Mouse (Mus musculus): ENCODE measurements around the gene Vgll3. TPM values are rescaled to one million over a fixed set of nuclear protein-coding genes. Genes with fewer than 3 reads are reported as not detected.

Gene Vgll3
- polyA plus RNA-seq, 1 experiment from 2014 or later, result 2.8 TPM

DNA sequence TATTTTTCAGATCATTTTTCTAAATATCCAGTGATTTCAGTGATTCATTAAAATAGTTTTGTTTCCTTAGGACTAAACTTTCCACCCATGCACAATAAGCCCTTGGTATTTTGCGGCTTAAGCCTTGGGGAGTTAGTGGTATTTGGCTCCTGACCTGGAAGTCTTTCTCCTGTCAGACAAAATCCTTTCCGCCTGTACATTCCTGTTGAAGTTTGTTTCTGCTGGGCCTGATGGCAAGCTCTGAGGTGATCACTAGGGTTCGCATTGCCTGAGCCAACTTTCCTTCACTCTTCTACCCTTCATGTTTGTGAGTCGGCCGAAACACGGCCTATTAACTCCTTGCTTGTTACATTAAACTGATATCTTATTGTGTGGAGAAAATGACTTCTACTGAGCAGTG is 8.7 kb downstream of the Vgll3 start:
- WGBS, result 66% methylated on average over 6 of the region's 6 CpGs
- no peaks in the 10 kb centered on the region for H3K9me3 ChIP-seq (replicated peaks; ENCODE audit: low read length)
- peak; percentile 68 for DNase-seq (ENCODE audit: low spot score)
- no peak overlapping the region for H3K27ac ChIP-seq
- no peaks in the 10 kb centered on the region for H3K4me1 ChIP-seq (replicated peaks; ENCODE audit: insufficient read depth, low read length)
- H3K27me3 ChIP-seq (ENCODE audit: insufficient read depth, low read length), result no peaks in the 10 kb centered on the region
- no peak overlapping the region for H3K4me3 ChIP-seq (replicated peaks; ENCODE audit: low read depth, low read length)
- H3K4me2 ChIP-seq (ENCODE audit: low read length), result no peak overlapping the region
- TF ChIP-seq CTCF (IDR thresholded peaks at IDR 0.05; ENCODE audit: low read depth), result no peak
- no peak overlapping the region for H3K9ac ChIP-seq (ENCODE audit: low read depth, low read length)
- H3K36me3 ChIP-seq (ENCODE audit: insufficient read depth, low read length), result no peaks in the 10 kb centered on the region
- no peak for ATAC-seq (replicated peaks; ENCODE audit: low FRiP score, low read depth)

DNA sequence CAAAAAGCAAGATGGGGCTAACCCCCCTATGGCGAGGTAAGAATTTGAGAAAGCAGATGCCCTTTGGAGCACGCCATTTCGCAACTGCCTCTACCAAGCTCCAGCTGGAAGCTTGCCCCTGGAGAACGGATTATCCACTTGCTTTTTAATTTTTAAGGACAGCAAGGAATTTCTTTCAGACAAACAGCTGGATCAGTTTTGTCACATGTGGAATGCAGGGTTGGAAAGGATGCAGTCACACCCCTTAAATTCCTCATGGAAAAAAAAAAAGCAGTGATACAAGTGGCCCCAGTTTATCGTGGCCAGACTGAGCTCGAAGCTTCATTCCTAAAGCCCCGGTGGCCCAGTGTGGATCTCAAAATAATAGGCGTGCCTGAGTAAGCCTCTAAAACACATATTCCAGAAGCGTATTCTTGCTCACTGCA is 13.1 kb downstream of the Vgll3 start:
- H3K4me1 ChIP-seq (replicated peaks; ENCODE audit: insufficient read depth, low read length), result no peaks in the 10 kb centered on the region
- DNase-seq (ENCODE audit: low spot score) (peak; percentile 50), ATAC-seq (replicated peaks; ENCODE audit: low FRiP score, low read depth) (no peak)
- no peak overlapping the region for H3K4me2 ChIP-seq (ENCODE audit: low read length)
- H3K36me3 ChIP-seq (ENCODE audit: insufficient read depth, low read length), result no peaks in the 10 kb centered on the region
- H3K4me3 ChIP-seq (replicated peaks; ENCODE audit: low read depth, low read length), result no peak overlapping the region
- H3K27me3 ChIP-seq (ENCODE audit: insufficient read depth, low read length), result no peaks in the 10 kb centered on the region
- no peaks in the 10 kb centered on the region for H3K9me3 ChIP-seq (replicated peaks; ENCODE audit: low read length)
- H3K27ac ChIP-seq, result no peak overlapping the region
- H3K9ac ChIP-seq (ENCODE audit: low read depth, low read length), result no peak overlapping the region
- TF ChIP-seq CTCF (IDR thresholded peaks at IDR 0.05; ENCODE audit: low read depth), result no peak
- WGBS, result 77% methylated on average over 9 of the region's 9 CpGs

DNA sequence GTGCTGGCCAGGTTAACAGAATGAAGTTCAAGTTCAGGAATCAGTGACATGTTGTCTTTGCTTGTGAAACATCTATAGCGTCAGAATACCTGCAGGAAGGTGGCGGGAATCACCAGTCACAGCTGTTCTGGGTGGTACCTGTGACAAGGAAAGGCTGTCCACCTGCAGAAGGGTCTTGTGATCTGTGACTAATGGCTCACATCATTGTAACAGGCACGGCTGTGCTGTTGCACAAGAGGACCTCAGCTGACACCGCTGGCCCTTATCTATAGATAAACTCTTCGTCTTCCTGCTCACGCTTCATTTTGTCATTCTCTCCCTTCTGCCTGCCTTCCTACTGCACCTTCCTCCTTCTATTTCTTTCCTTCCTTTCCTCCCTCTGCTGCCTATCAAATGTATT is 14.0 kb downstream of the Vgll3 start:
- Histone ChIP-seq H3K9me3 (replicated peaks; ENCODE audit: low read length) (no peaks in the 10 kb centered on the region), H3K27ac (no peak overlapping the region), H3K9ac (ENCODE audit: low read depth, low read length) (no peak overlapping the region), H3K4me2 (ENCODE audit: low read length) (no peak overlapping the region), H3K4me3 (replicated peaks; ENCODE audit: low read depth, low read length) (no peak overlapping the region), H3K4me1 (replicated peaks; ENCODE audit: insufficient read depth, low read length) (no peaks in the 10 kb centered on the region), H3K27me3 (ENCODE audit: insufficient read depth, low read length) (no peaks in the 10 kb centered on the region), H3K36me3 (ENCODE audit: insufficient read depth, low read length) (no peaks in the 10 kb centered on the region)
- WGBS, result 94% methylated on average over 6 of the region's 6 CpGs
- TF ChIP-seq CTCF (IDR thresholded peaks at IDR 0.05; ENCODE audit: low read depth), result no peak
- no peak for ATAC-seq (replicated peaks; ENCODE audit: low FRiP score, low read depth)
- DNase-seq (ENCODE audit: low spot score), result no peak

DNA sequence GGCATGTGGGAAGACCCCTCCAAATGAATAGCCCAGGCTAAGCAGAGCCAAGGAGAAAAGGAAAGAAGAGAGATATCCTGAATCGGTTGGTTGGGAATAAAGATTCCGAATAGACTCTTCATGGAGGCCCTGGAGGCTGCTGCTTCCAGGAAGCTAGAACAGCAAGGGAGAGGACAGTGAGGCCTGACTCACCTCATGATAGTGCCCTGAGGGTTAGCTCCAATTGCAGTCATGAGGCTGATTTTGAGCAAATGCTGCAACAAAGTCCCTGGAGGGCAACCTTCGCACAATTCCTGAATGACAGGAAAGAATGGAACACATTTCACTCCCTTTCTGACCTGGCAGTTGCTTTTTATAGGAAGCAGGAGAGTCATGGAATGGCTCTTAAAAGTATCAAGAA is 19.7 kb downstream of the Vgll3 start:
- H3K4me2 ChIP-seq (ENCODE audit: low read length), result no peak overlapping the region
- H3K9ac ChIP-seq (ENCODE audit: low read depth, low read length), result no peak overlapping the region
- no peak overlapping the region for H3K4me3 ChIP-seq (replicated peaks; ENCODE audit: low read depth, low read length)
- H3K4me1 ChIP-seq (replicated peaks; ENCODE audit: insufficient read depth, low read length), result no peaks in the 10 kb centered on the region
- WGBS, result 80% methylated on average over 3 of the region's 3 CpGs
- H3K27ac ChIP-seq, result no peak overlapping the region
- H3K27me3 ChIP-seq (ENCODE audit: insufficient read depth, low read length), result no peaks in the 10 kb centered on the region
- ATAC-seq (replicated peaks; ENCODE audit: low FRiP score, low read depth) (no peak), DNase-seq (ENCODE audit: low spot score) (no peak)
- no peaks in the 10 kb centered on the region for H3K9me3 ChIP-seq (replicated peaks; ENCODE audit: low read length)
- TF ChIP-seq CTCF (IDR thresholded peaks at IDR 0.05; ENCODE audit: low read depth), result no peak
- H3K36me3 ChIP-seq (ENCODE audit: insufficient read depth, low read length), result no peaks in the 10 kb centered on the region

DNA sequence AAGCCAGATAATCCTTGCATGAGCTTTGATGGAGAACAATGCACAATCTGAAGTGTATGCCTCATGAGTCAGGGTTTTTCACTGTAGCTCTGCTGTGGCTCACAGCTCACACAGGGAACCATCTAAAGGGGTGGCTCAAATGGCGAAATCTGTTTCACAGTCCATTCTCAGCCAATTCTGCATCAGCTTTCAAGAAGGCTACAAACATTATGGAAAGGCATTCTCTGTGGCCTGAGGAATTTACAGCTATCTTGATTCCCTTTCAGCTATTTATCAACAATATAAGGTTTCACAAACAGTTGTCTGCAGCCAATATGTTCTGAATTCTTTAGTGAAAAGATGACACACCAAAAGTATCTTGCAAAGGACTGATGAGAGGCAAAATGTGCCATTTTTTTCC is 35.1 kb downstream of the Vgll3 start:
- H3K36me3 ChIP-seq (ENCODE audit: insufficient read depth, low read length), result no peaks in the 10 kb centered on the region
- H3K27ac ChIP-seq, result no peak overlapping the region
- no peaks in the 10 kb centered on the region for H3K9me3 ChIP-seq (replicated peaks; ENCODE audit: low read length)
- no peaks in the 10 kb centered on the region for H3K27me3 ChIP-seq (ENCODE audit: insufficient read depth, low read length)
- ATAC-seq (replicated peaks; ENCODE audit: low FRiP score, low read depth) (no peak), DNase-seq (ENCODE audit: low spot score) (no peak)
- no peak overlapping the region for H3K9ac ChIP-seq (ENCODE audit: low read depth, low read length)
- H3K4me2 ChIP-seq (ENCODE audit: low read length), result no peak overlapping the region
- TF ChIP-seq CTCF (IDR thresholded peaks at IDR 0.05; ENCODE audit: low read depth), result no peak
- H3K4me1 ChIP-seq (replicated peaks; ENCODE audit: insufficient read depth, low read length), result no peaks in the 10 kb centered on the region
- 77% methylated on average over 1 of the region's 1 CpGs for WGBS
- no peak overlapping the region for H3K4me3 ChIP-seq (replicated peaks; ENCODE audit: low read depth, low read length)

DNA sequence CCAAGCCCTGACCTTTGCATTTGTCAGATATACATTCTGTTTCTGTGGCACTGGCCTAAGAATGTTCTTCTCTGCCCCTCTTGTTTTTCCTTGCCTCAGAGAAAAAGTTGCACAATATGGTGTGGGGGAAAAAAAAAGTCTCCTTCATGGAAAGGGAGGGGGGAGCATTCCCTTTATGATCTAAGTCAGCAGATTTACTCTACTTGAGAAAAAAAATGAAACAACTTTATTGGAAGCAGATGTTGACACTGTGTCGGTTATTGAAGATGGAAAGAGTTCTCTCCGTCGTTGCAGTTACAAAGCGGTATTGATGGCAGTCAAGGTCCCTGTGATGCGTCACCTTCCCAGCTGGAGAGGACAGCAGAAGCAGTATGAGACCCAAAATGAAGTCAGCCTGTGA is 49.4 kb downstream of the Vgll3 start:
- Histone ChIP-seq H3K9me3 (replicated peaks; ENCODE audit: low read length) (no peaks in the 10 kb centered on the region), H3K27me3 (ENCODE audit: insufficient read depth, low read length) (no peaks in the 10 kb centered on the region), H3K4me2 (ENCODE audit: low read length) (no peak overlapping the region), H3K4me1 (replicated peaks; ENCODE audit: insufficient read depth, low read length) (no peaks in the 10 kb centered on the region), H3K9ac (ENCODE audit: low read depth, low read length) (no peak overlapping the region), H3K4me3 (replicated peaks; ENCODE audit: low read depth, low read length) (no peak overlapping the region), H3K36me3 (ENCODE audit: insufficient read depth, low read length) (no peaks in the 10 kb centered on the region), H3K27ac (no peak overlapping the region)
- no peak for ATAC-seq (replicated peaks; ENCODE audit: low FRiP score, low read depth)
- no peak for DNase-seq (ENCODE audit: low spot score)
- TF ChIP-seq CTCF (IDR thresholded peaks at IDR 0.05; ENCODE audit: low read depth), result no peak
- 73% methylated on average over 5 of the region's 5 CpGs for WGBS

DNA sequence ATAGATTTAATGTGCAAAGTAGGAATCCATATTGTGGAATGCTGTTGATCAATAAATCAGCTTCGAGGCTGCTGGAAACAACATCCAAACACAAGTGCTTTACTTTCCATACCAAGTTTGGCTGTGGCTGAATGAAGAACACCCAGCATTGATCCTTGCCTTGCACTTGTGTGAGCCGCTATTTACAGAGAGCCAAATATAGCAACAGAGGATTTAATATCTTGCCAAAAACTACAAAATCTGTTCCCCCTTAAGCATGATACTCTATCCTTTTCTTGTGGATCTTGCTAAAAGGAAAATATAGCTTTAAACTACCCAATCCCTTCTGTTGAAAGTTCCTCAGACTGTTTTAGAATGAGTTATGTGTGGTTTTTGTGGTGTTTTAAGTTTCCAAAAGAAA is 52.9 kb downstream of the Vgll3 start:
- H3K36me3 ChIP-seq (ENCODE audit: insufficient read depth, low read length), result no peaks in the 10 kb centered on the region
- H3K4me1 ChIP-seq (replicated peaks; ENCODE audit: insufficient read depth, low read length), result no peaks in the 10 kb centered on the region
- H3K9ac ChIP-seq (ENCODE audit: low read depth, low read length), result no peak overlapping the region
- ATAC-seq (replicated peaks; ENCODE audit: low FRiP score, low read depth) (no peak; the same call in 1 of the 2 replicates), DNase-seq (ENCODE audit: low spot score) (peak; percentile 79)
- TF ChIP-seq CTCF (IDR thresholded peaks at IDR 0.05; ENCODE audit: low read depth), result no peak
- no peaks in the 10 kb centered on the region for H3K9me3 ChIP-seq (replicated peaks; ENCODE audit: low read length)
- 57% methylated on average over 2 of the region's 2 CpGs for WGBS
- no peak overlapping the region for H3K27ac ChIP-seq
- no peak overlapping the region for H3K4me3 ChIP-seq (replicated peaks; ENCODE audit: low read depth, low read length)
- no peak overlapping the region for H3K4me2 ChIP-seq (ENCODE audit: low read length)
- H3K27me3 ChIP-seq (ENCODE audit: insufficient read depth, low read length), result no peaks in the 10 kb centered on the region
